Mouse (Mus musculus): ENCODE data around the gene Pxdc1. TPM values are rescaled to one million over a fixed set of nuclear protein-coding genes. Genes with fewer than 3 reads are reported as not detected.
A peak's percentile ranks its signal among the peaks of the same experiment; 100 is the strongest.

Gene Pxdc1
- total and polyA plus RNA-seq, 3 experiments, result not detected

DNA sequence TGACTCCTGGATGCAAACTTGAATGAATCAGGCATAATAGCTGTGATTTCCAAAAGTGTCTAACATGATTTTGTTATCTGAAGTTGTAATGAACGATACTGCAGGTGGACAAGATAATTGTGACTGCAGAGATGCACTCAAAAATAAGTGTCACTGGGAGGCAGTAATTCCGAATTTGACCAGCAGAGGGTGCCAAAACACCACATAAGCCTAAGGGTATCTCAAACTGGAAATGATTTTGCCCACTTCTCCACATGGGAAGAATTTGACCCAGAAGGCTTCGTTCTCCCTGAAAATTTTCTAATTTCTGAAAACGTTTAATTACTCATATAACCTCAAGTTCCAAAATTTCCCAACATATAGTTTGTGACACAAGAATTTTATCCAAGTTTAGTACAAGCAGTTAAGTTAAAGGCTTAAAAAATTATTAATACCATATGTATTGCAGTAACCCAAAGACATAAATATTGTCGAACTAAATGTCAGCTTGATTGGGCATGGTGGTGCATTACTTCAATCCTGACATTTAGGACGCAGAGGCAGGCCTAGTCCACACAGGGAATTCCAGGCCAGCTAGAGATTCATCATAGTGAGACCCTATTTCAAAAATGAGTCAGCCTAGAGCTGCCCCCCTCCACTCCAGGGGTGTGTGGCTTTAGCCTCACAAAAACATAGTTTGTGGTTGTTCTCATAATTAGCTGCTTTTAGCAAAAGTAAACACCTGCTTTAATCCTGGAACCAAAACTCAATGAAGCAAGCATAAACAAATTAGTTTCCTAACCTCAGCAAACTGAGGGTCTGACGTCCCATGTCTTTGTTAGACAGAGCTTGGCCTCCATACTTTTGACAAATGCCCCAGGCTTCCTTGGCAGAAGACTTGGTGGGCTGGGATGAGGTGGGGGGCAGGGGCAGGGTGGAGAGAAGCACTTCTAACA lies 10.1 kb downstream of the Pxdc1 start (continued):
- TF ChIP-seq TCF12 (IDR thresholded peaks at IDR 0.05; ENCODE audit: low read depth, low read length), result no peak
- no peak for TF ChIP-seq TBP (IDR thresholded peaks at IDR 0.05; ENCODE audit: low read depth, low read length)
- no peak for TF ChIP-seq POLR2AphosphoS2 (IDR thresholded peaks at IDR 0.05; ENCODE audit: low read length)
- TF ChIP-seq MEF2A (IDR thresholded peaks at IDR 0.05; ENCODE audit: extremely low read depth, insufficient replicate concordance, low read depth, low read length, poor library complexity, severe bottlenecking), result no peak
- TF ChIP-seq BHLHE40 (IDR thresholded peaks at IDR 0.05; ENCODE audit: borderline replicate concordance, low read depth, low read length), result no peak
- 0 out of 2 replicates have a peak, but pooled peaks have one; percentile 40 for TF ChIP-seq ZNF384 (IDR thresholded peaks at IDR 0.05; ENCODE audit: low read depth, low read length)
- TF ChIP-seq SMC3 (IDR thresholded peaks at IDR 0.05; ENCODE audit: low read depth, low read length), result peak; percentile 95

DNA sequence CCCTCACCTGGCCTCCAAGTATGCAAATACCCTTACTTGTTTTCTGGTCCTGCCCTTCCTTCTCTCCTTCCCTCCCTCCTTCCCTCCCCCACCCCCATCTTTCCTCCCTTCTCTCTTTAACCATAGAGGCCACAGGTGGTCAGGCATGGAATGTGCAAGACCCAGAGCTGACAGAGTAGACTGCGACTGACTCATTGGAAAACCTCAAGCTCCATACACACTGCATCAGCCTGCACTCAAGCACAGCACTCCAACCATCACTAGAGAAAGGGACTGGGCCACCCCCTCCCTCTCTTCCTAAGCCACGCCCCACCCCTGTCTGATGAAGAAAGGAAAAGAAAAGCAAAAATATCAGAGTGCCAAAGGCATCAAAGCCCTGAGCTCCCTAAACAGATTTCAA lies 12.2 kb downstream of the Pxdc1 start:
- DNase-seq (ENCODE audit: low read depth, low spot score), result no peak
- H3K27me3 ChIP-seq (ENCODE audit: control insufficient read depth in 1 of 2, insufficient read depth in 2 of 2, low read length in 2 of 2), result no peaks in the 10 kb centered on the region; a peak in 2 of 4 replicates
- H3K9me3 ChIP-seq (replicated peaks; ENCODE audit: insufficient read depth, low read length), result no peaks in the 10 kb centered on the region
- H3K27ac ChIP-seq (ENCODE audit: control insufficient read depth, low read depth, low read length), result no peak overlapping the region
- H3K4me1 ChIP-seq (ENCODE audit: control insufficient read depth in 1 of 2, insufficient read depth in 2 of 2, low read length in 2 of 2), result no peaks in the 10 kb centered on the region
- TF ChIP-seq ZC3H11A (IDR thresholded peaks at IDR 0.05; ENCODE audit: low read depth, low read length), result no peak
- TF ChIP-seq CHD2 (IDR thresholded peaks at IDR 0.05; ENCODE audit: low read length), result no peak
- H3K79me2 ChIP-seq (ENCODE audit: control insufficient read depth, insufficient read depth, low read length, poor library complexity), result no peaks in the 10 kb centered on the region
- no peak overlapping the region for H3K9ac ChIP-seq (ENCODE audit: control insufficient read depth, low read depth, low read length, poor library complexity, severe bottlenecking)
- H3K36me3 ChIP-seq (ENCODE audit: control insufficient read depth in 1 of 2, insufficient read depth in 2 of 2, low read length in 2 of 2), result no peaks in the 10 kb centered on the region
- H3K4me3 ChIP-seq (ENCODE audit: control insufficient read depth in 1 of 2, insufficient read depth in 1 of 2, low read depth in 2 of 2, low read length in 2 of 2), result no peak overlapping the region

DNA sequence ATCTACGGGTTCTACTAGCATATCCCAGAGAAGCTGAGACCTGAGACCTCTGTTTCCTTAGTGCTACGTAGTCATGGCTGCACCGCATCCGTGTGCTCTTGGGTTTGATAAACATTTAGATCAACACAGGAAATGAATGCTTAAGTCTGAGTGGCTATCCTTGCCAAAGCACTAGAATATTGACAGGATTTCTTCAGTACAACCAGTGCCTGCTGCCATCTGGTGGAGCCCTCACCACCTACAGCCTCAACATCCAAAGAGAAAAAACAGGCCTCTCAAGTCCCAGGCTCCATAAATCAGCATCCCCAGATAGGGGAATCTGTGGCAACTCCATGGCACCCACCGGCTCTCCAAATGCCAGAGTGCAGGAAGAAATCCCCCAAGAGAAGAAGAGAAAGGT lies 17.3 kb downstream of the Pxdc1 start:
- no peaks in the 10 kb centered on the region for H3K4me1 ChIP-seq (ENCODE audit: control insufficient read depth in 1 of 2, insufficient read depth in 2 of 2, low read length in 2 of 2)

More for the DNA sequence above, 17.3 kb downstream of the Pxdc1 start:
- TF ChIP-seq SMC3 (IDR thresholded peaks at IDR 0.05; ENCODE audit: low read depth, low read length), result peak; percentile 94
- TF ChIP-seq BHLHE40 (IDR thresholded peaks at IDR 0.05; ENCODE audit: borderline replicate concordance, low read depth, low read length), result no peak
- peak; percentile 70 for TF ChIP-seq ZC3H11A (IDR thresholded peaks at IDR 0.05; ENCODE audit: low read depth, low read length)
- TF ChIP-seq MXI1 (IDR thresholded peaks at IDR 0.05; ENCODE audit: low read depth, low read length), result no peak
- TF ChIP-seq NELFE (IDR thresholded peaks at IDR 0.05; ENCODE audit: low read depth, low read length), result no peak
- no peak for TF ChIP-seq POLR2AphosphoS5 (IDR thresholded peaks at IDR 0.05; ENCODE audit: borderline replicate concordance, low read depth, low read length)
- no peak for TF ChIP-seq TCF12 (IDR thresholded peaks at IDR 0.05; ENCODE audit: low read depth, low read length)
- TF ChIP-seq JUND (IDR thresholded peaks at IDR 0.05; ENCODE audit: low read depth, low read length), result no peak
- TF ChIP-seq CTCF (IDR thresholded peaks at IDR 0.05 in 2 of 3, conservative IDR thresholded peaks at IDR 0.05 in 1 of 3; ENCODE audit: control insufficient read depth in 1 of 3, insufficient read depth in 1 of 3, low read depth in 2 of 3, low read length in 3 of 3, poor library complexity in 1 of 3, severe bottlenecking in 1 of 3), result peak; percentile 46 to 75 (median 74)
- TF ChIP-seq POLR2A (IDR thresholded peaks at IDR 0.05; ENCODE audit: control insufficient read depth in 1 of 2, insufficient read depth in 1 of 2, low read depth in 1 of 2, low read length in 2 of 2, poor library complexity in 1 of 2), result no peak
- no peak for TF ChIP-seq USF2 (IDR thresholded peaks at IDR 0.05; ENCODE audit: borderline replicate concordance in 1 of 2, insufficient read depth in 1 of 2, low read depth in 1 of 2, low read length in 2 of 2)
- TF ChIP-seq RAD21 (IDR thresholded peaks at IDR 0.05; ENCODE audit: low read depth, low read length), result peak; percentile 87
- TF ChIP-seq TBP (IDR thresholded peaks at IDR 0.05; ENCODE audit: low read depth, low read length), result no peak
- TF ChIP-seq RCOR1 (IDR thresholded peaks at IDR 0.05; ENCODE audit: low read depth, low read length), result no peak
- Histone ChIP-seq H3K4me3 (ENCODE audit: control insufficient read depth in 1 of 2, insufficient read depth in 1 of 2, low read depth in 2 of 2, low read length in 2 of 2) (no peak overlapping the region), H3K9me3 (replicated peaks; ENCODE audit: insufficient read depth, low read length) (no peaks in the 10 kb centered on the region), H3K79me2 (ENCODE audit: control insufficient read depth, insufficient read depth, low read length, poor library complexity) (no peaks in the 10 kb centered on the region), H3K9ac (ENCODE audit: control insufficient read depth, low read depth, low read length, poor library complexity, severe bottlenecking) (no peak overlapping the region), H3K27me3 (ENCODE audit: control insufficient read depth in 1 of 2, insufficient read depth in 2 of 2, low read length in 2 of 2) (no peaks in the 10 kb centered on the region; a peak in 1 of 4 replicates), H3K36me3 (ENCODE audit: control insufficient read depth in 1 of 2, insufficient read depth in 2 of 2, low read length in 2 of 2) (no peaks in the 10 kb centered on the region), H3K27ac (ENCODE audit: control insufficient read depth, low read depth, low read length) (no peak overlapping the region)
- DNase-seq (ENCODE audit: low read depth, low spot score), result peak; percentile 63
